Comparison of ENCODE assay signal across 10 mouse cellular contexts in the genomic region with DNA sequence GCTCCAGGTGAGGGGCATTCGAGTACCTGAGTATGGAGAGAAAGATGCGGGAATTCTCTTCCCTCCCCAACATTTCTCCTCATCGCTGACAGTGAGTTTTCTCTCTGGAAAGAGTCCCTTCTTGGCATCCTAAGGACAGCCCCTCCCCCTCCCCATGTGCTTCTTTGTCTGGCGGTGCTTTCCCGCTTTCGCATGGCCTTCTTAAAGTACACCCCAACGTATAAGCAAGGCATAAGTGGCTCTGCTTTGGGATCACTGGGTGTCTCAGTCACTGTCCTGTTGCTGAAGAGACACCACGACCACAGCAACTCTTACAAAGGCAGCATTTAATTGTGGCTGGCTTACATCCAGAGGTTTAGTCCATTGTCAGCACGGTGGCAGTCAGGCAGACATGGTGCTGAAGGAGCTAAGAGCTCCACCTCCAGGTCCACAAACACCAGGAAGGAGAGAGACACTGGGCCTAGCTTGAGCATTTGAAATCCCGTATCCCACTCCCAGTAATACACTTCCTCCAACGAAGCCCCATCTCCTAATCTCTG. TPM values are rescaled to one million over a fixed set of nuclear protein-coding genes. Genes with fewer than 3 reads are reported as not detected.
DNase-seq lines count a peak whose midpoint lies in the region; ATAC-seq and TF ChIP-seq lines count a peak whose summit lies in the region.
"Had no signal": no experiment of that assay in that cellular context is flagged by ENCODE, and none has a peak within 500 bp of the region (broad histone marks: within the 10 kb centered on the region; RNA-seq: fewer than 3 reads in every experiment).

No protein-coding gene starts in this region.

- no peak for TF ChIP-seq CTCF in lung, embryonic 14.5 days (IDR thresholded peaks at IDR 0.05; ENCODE audit: low read depth)
- TF ChIP-seq CTCF in lung, adult 2 months (IDR thresholded peaks at IDR 0.05; ENCODE audit: insufficient read depth, low read length): no peak

- no peak overlapping the region for H3K4me3 ChIP-seq in forebrain, embryonic 10.5 days
- no peak overlapping the region for H3K4me3 ChIP-seq in forebrain, embryonic 11.5 days (ENCODE audit: low read depth, low read length)
- H3K4me3 ChIP-seq in lung, embryonic 14.5 days (ENCODE audit: low read depth, low read length): no peak overlapping the region
- H3K4me3 ChIP-seq in lung, adult 2 months (replicated peaks; ENCODE audit: extremely low read depth, low read depth, low read length): no peak overlapping the region
- no peak overlapping the region for H3K4me3 ChIP-seq in hindbrain, embryonic 14.5 days (replicated peaks; ENCODE audit: low read length)
- H3K4me3 ChIP-seq: limb, embryonic 12.5 days had no signal

- H3K4me1 ChIP-seq in forebrain, embryonic 10.5 days: peaks cover 40% of the 10 kb centered on the region
- peaks cover 9% of the 10 kb centered on the region; the same call in 1 of the 2 replicates for H3K4me1 ChIP-seq in forebrain, embryonic 11.5 days (replicated peaks; ENCODE audit: control insufficient read depth, insufficient read depth, low read length)
- H3K4me1 ChIP-seq in lung, embryonic 14.5 days (ENCODE audit: insufficient read depth): no peaks in the 10 kb centered on the region
- peaks cover 9% of the 10 kb centered on the region; the same call in 1 of the 2 replicates for H3K4me1 ChIP-seq in lung, adult 2 months (ENCODE audit: control insufficient read depth, insufficient read depth, low read length)
- H3K4me1 ChIP-seq in hindbrain, embryonic 14.5 days (replicated peaks; ENCODE audit: control insufficient read depth, insufficient read depth, low read length): peaks cover 19% of the 10 kb centered on the region

- peaks cover 6% of the 10 kb centered on the region; the same call in 1 of the 2 replicates for H3K36me3 ChIP-seq in forebrain, embryonic 10.5 days (replicated peaks)
- no peaks in the 10 kb centered on the region for H3K36me3 ChIP-seq in forebrain, embryonic 11.5 days (ENCODE audit: control insufficient read depth, insufficient read depth, low read length)
- H3K36me3 ChIP-seq in lung, embryonic 14.5 days (ENCODE audit: insufficient read depth): no peaks in the 10 kb centered on the region
- H3K36me3 ChIP-seq in hindbrain, embryonic 14.5 days (replicated peaks; ENCODE audit: control insufficient read depth, insufficient read depth): no peaks in the 10 kb centered on the region
- H3K36me3 ChIP-seq: G1E; limb, embryonic 12.5 days had no signal

- no peak overlapping the region for H3K4me2 ChIP-seq in forebrain, embryonic 11.5 days (ENCODE audit: low read depth, low read length, severe bottlenecking)
- no peak overlapping the region for H3K4me2 ChIP-seq in lung, embryonic 14.5 days
- H3K4me2 ChIP-seq in hindbrain, embryonic 14.5 days (replicated peaks): no peak overlapping the region
- H3K4me2 ChIP-seq: limb, embryonic 12.5 days had no signal

- ATAC-seq in forebrain, embryonic 11.5 days (replicated peaks; ENCODE audit: low FRiP score): no peak
- ATAC-seq in lung, embryonic 14.5 days (ENCODE audit: insufficient read depth): no peak
- ATAC-seq in hindbrain, embryonic 14.5 days (ENCODE audit: low FRiP score): no peak
- no peak for ATAC-seq in inflammation-experienced regulatory T-cells, adult 6 months

- no peak for DNase-seq in forebrain, embryonic 10.5 days (ENCODE audit: extremely low spot score, low spot score)
- no peak for DNase-seq in forebrain, embryonic 11.5 days (ENCODE audit: low spot score)
- peak; percentile 27 for DNase-seq in lung, embryonic 14.5 days
- DNase-seq in lung, adult 2 months: no peak
- DNase-seq in Muller cell, postnatal 12 days (ENCODE audit: inconsistent ontology term): peak; percentile 39
- DNase-seq in hindbrain, embryonic 14.5 days (ENCODE audit: low spot score): no peak
- no peak for DNase-seq in thymus, postnatal 25 days

- no peak overlapping the region for H3K9ac ChIP-seq in forebrain, embryonic 11.5 days (ENCODE audit: low read length)
- no peak overlapping the region for H3K9ac ChIP-seq in lung, embryonic 14.5 days
- no peak overlapping the region for H3K9ac ChIP-seq in hindbrain, embryonic 14.5 days
- H3K9ac ChIP-seq: limb, embryonic 12.5 days had no signal

- WGBS in forebrain, embryonic 10.5 days: 80% methylated on average over 11 of the region's 11 CpGs
- 80% methylated on average over 11 of the region's 11 CpGs for WGBS in forebrain, embryonic 11.5 days
- WGBS in lung, embryonic 14.5 days: 70% methylated on average over 11 of the region's 11 CpGs
- WGBS in lung, adult 2 months: 60% methylated on average over 11 of the region's 11 CpGs
- 61% methylated on average over 11 of the region's 11 CpGs for WGBS in hindbrain, embryonic 14.5 days

- no peaks in the 10 kb centered on the region for H3K27me3 ChIP-seq in forebrain, embryonic 10.5 days (ENCODE audit: poor library complexity, severe bottlenecking)
- H3K27me3 ChIP-seq in forebrain, embryonic 11.5 days (ENCODE audit: control insufficient read depth, insufficient read depth, low read length): no peaks in the 10 kb centered on the region
- H3K27me3 ChIP-seq in lung, embryonic 14.5 days (ENCODE audit: insufficient read depth, low read length): no peaks in the 10 kb centered on the region
- H3K27me3 ChIP-seq in hindbrain, embryonic 14.5 days (ENCODE audit: control insufficient read depth, insufficient read depth, low read length): no peaks in the 10 kb centered on the region
- H3K27me3 ChIP-seq: limb, embryonic 12.5 days had no signal

- peak overlapping the region; percentile 71 for H3K27ac ChIP-seq in forebrain, embryonic 10.5 days
- no peak overlapping the region for H3K27ac ChIP-seq in forebrain, embryonic 11.5 days (ENCODE audit: low read depth, low read length)
- no peak overlapping the region for H3K27ac ChIP-seq in lung, embryonic 14.5 days (ENCODE audit: low read depth)
- H3K27ac ChIP-seq in hindbrain, embryonic 14.5 days: peak overlapping the region; percentile 43; the same call in 1 of the 2 replicates

- H3K9me3 ChIP-seq in forebrain, embryonic 10.5 days: no peaks in the 10 kb centered on the region
- H3K9me3 ChIP-seq in forebrain, embryonic 11.5 days (ENCODE audit: control insufficient read depth, low read length): no peaks in the 10 kb centered on the region
- H3K9me3 ChIP-seq in lung, embryonic 14.5 days (ENCODE audit: low read depth, low read length): no peaks in the 10 kb centered on the region
- no peaks in the 10 kb centered on the region for H3K9me3 ChIP-seq in hindbrain, embryonic 14.5 days (ENCODE audit: control insufficient read depth, low read length)
- H3K9me3 ChIP-seq: limb, embryonic 12.5 days had no signal

- TF ChIP-seq POLR2A in lung, adult 2 months (IDR thresholded peaks at IDR 0.05; ENCODE audit: borderline replicate concordance, extremely low read depth, low read depth, low read length): no peak

RNA-seq across cellular contexts. Expression of gene Rps6ka2, which starts 47.9 kb away (rescaled TPM):
- polyA plus RNA-seq in forebrain, embryonic 10.5 days (2016; fragmentation: Nextera tagmentation; extraction: Ambion mirVana): 23.6 and 25.3 TPM in 2 replicates
- polyA plus RNA-seq in forebrain, embryonic 11.5 days (2014; fragmentation: Nextera tagmentation; extraction: Ambion mirVana): 25.5 and 27.0 TPM in 2 replicates
- polyA plus RNA-seq in lung, embryonic 14.5 days (2014; fragmentation: Nextera tagmentation; extraction: Ambion mirVana): 15.1 and 16.9 TPM in 2 replicates
- 20.1 and 24.7 TPM in 2 replicates for polyA plus RNA-seq in lung, adult 2 months (2012; rRNA removed)
- 24.4 and 25.7 TPM in 2 replicates for polyA plus RNA-seq in hindbrain, embryonic 14.5 days (2014; fragmentation: Nextera tagmentation; extraction: Ambion mirVana)
- 1 to 10 TPM in 1 of 3 experiments, under 1 TPM in 2; 0.34 to 1.1 (median 0.66) TPM for polyA plus RNA-seq in inflammation-experienced regulatory T-cells, adult 6 months (2017; shearing (Covaris generic))
- polyA plus RNA-seq: G1E had no signal

Comparison
In these comparisons a context has a peak if more than half of its experiments do, and no peak if none do; other contexts are left out.
1. DNase-seq: peak in lung, embryonic 14.5 days (single experiment) and Muller cell, postnatal 12 days (single experiment); none in forebrain, embryonic 10.5 days (single experiment), forebrain, embryonic 11.5 days (single experiment), lung, adult 2 months (single experiment), hindbrain, embryonic 14.5 days (single experiment) and thymus, postnatal 25 days (single experiment).
2. H3K27ac ChIP-seq: peak in forebrain, embryonic 10.5 days (single experiment) and hindbrain, embryonic 14.5 days (single experiment); none in forebrain, embryonic 11.5 days (single experiment) and lung, embryonic 14.5 days (single experiment).